Mouse (Mus musculus): ENCODE data around the gene Magi1. TPM values are rescaled to one million over a fixed set of nuclear protein-coding genes. Genes with fewer than 3 reads are reported as not detected.

The Magi1 gene
- polyA plus RNA-seq, 1 experiment, result 3.4 TPM

GRCm38 (mm10) chr6:94060621-94061213 is 223.0 kb downstream of the Magi1 start:
- Histone ChIP-seq H3ac (ENCODE audit: control insufficient read depth, insufficient read length) (no peak overlapping the region), H3K36me3 (ENCODE audit: control insufficient read depth, insufficient read depth) (no peaks in the 10 kb centered on the region), H3K4me2 (ENCODE audit: low read depth) (no peak overlapping the region), H3K27me3 (ENCODE audit: control insufficient read depth, insufficient read depth, insufficient read length) (no peaks in the 10 kb centered on the region), H3K4me3 (no peak overlapping the region), H3K79me2 (ENCODE audit: control insufficient read depth, insufficient read depth) (no peaks in the 10 kb centered on the region)
- TF ChIP-seq SRF (IDR thresholded peaks at IDR 0.05; ENCODE audit: control insufficient read depth, insufficient read length, low read depth) (no peak), REST (IDR thresholded peaks at IDR 0.05; ENCODE audit: insufficient read depth, insufficient read length) (no peak), USF1 (IDR thresholded peaks at IDR 0.05; ENCODE audit: low read depth) (no peak), TCF12 (IDR thresholded peaks at IDR 0.05; ENCODE audit: insufficient read depth, poor library complexity, severe bottlenecking) (no peak), MYOD1 (IDR thresholded peaks at IDR 0.05; ENCODE audit: control insufficient read depth in 1 of 3, insufficient read length in 2 of 3, low read depth in 2 of 3) (no peak), MAX (IDR thresholded peaks at IDR 0.05; ENCODE audit: low read depth) (no peak), CEBPB (IDR thresholded peaks at IDR 0.05; ENCODE audit: insufficient read depth, poor library complexity, severe bottlenecking) (no peak), TCF3 (IDR thresholded peaks at IDR 0.05; ENCODE audit: insufficient read length, low read depth) (no peak), E2F4 (IDR thresholded peaks at IDR 0.05; ENCODE audit: insufficient read depth) (no peak), POLR2AphosphoS2 (IDR thresholded peaks at IDR 0.05; ENCODE audit: insufficient read length, low read depth) (no peak), POLR2A (IDR thresholded peaks at IDR 0.05; ENCODE audit: insufficient read length, low read depth) (no peak), MYOG (IDR thresholded peaks at IDR 0.05; ENCODE audit: control insufficient read depth in 1 of 3, insufficient read depth in 1 of 3, insufficient read length in 2 of 3, low read depth in 2 of 3) (no peak)

GRCm38 (mm10) chr6:94059090-94059489 is 224.6 kb downstream of the Magi1 start:
- Histone ChIP-seq H3K4me2 (ENCODE audit: low read depth) (no peak overlapping the region), H3ac (ENCODE audit: control insufficient read depth, insufficient read length) (no peak overlapping the region), H3K36me3 (ENCODE audit: control insufficient read depth, insufficient read depth) (no peaks in the 10 kb centered on the region), H3K4me3 (no peak overlapping the region), H3K27me3 (ENCODE audit: control insufficient read depth, insufficient read depth, insufficient read length) (no peaks in the 10 kb centered on the region), H3K79me2 (ENCODE audit: control insufficient read depth, insufficient read depth) (no peaks in the 10 kb centered on the region)
- TF ChIP-seq E2F4 (IDR thresholded peaks at IDR 0.05; ENCODE audit: insufficient read depth) (no peak), MYOD1 (IDR thresholded peaks at IDR 0.05; ENCODE audit: control insufficient read depth in 1 of 3, insufficient read length in 2 of 3, low read depth in 2 of 3) (no peak), MAX (IDR thresholded peaks at IDR 0.05; ENCODE audit: low read depth) (no peak), POLR2A (IDR thresholded peaks at IDR 0.05; ENCODE audit: insufficient read length, low read depth) (no peak), SRF (IDR thresholded peaks at IDR 0.05; ENCODE audit: control insufficient read depth, insufficient read length, low read depth) (no peak), CEBPB (IDR thresholded peaks at IDR 0.05; ENCODE audit: insufficient read depth, poor library complexity, severe bottlenecking) (no peak), REST (IDR thresholded peaks at IDR 0.05; ENCODE audit: insufficient read depth, insufficient read length) (no peak), USF1 (IDR thresholded peaks at IDR 0.05; ENCODE audit: low read depth) (no peak), TCF3 (IDR thresholded peaks at IDR 0.05; ENCODE audit: insufficient read length, low read depth) (no peak), MYOG (IDR thresholded peaks at IDR 0.05; ENCODE audit: control insufficient read depth in 1 of 3, insufficient read depth in 1 of 3, insufficient read length in 2 of 3, low read depth in 2 of 3) (no peak), POLR2AphosphoS2 (IDR thresholded peaks at IDR 0.05; ENCODE audit: insufficient read length, low read depth) (no peak), TCF12 (IDR thresholded peaks at IDR 0.05; ENCODE audit: insufficient read depth, poor library complexity, severe bottlenecking) (no peak)

- TF ChIP-seq USF1 (IDR thresholded peaks at IDR 0.05; ENCODE audit: low read depth) (no peak), SRF (IDR thresholded peaks at IDR 0.05; ENCODE audit: control insufficient read depth, insufficient read length, low read depth) (no peak), POLR2AphosphoS2 (IDR thresholded peaks at IDR 0.05; ENCODE audit: insufficient read length, low read depth) (no peak), CEBPB (IDR thresholded peaks at IDR 0.05; ENCODE audit: insufficient read depth, poor library complexity, severe bottlenecking) (no peak), MYOD1 (IDR thresholded peaks at IDR 0.05; ENCODE audit: control insufficient read depth in 1 of 3, insufficient read length in 2 of 3, low read depth in 2 of 3) (no peak), MAX (IDR thresholded peaks at IDR 0.05; ENCODE audit: low read depth) (no peak), TCF3 (IDR thresholded peaks at IDR 0.05; ENCODE audit: insufficient read length, low read depth) (no peak)
- Histone ChIP-seq H3K27me3 (ENCODE audit: control insufficient read depth, insufficient read depth, insufficient read length) (no peaks in the 10 kb centered on the region), H3K79me2 (ENCODE audit: control insufficient read depth, insufficient read depth) (no peaks in the 10 kb centered on the region), H3K4me2 (ENCODE audit: low read depth) (no peak overlapping the region), H3K36me3 (ENCODE audit: control insufficient read depth, insufficient read depth) (no peaks in the 10 kb centered on the region), H3K4me3 (no peak overlapping the region), H3ac (ENCODE audit: control insufficient read depth, insufficient read length) (no peak overlapping the region)
Measured at GRCm38 (mm10) chr6:94053920-94054319, 229.8 kb downstream of the Magi1 start.

GRCm38 (mm10) chr6:94045180-94045579 is 238.5 kb downstream of the Magi1 start:
- Histone ChIP-seq H3K27me3 (ENCODE audit: control insufficient read depth, insufficient read depth, insufficient read length) (no peaks in the 10 kb centered on the region), H3K4me2 (ENCODE audit: low read depth) (no peak overlapping the region), H3K36me3 (ENCODE audit: control insufficient read depth, insufficient read depth) (no peaks in the 10 kb centered on the region), H3K79me2 (ENCODE audit: control insufficient read depth, insufficient read depth) (no peaks in the 10 kb centered on the region), H3K4me3 (no peak overlapping the region), H3ac (ENCODE audit: control insufficient read depth, insufficient read length) (no peak overlapping the region)
- TF ChIP-seq MYOD1 (IDR thresholded peaks at IDR 0.05; ENCODE audit: control insufficient read depth in 1 of 3, insufficient read length in 2 of 3, low read depth in 2 of 3) (no peak), E2F4 (IDR thresholded peaks at IDR 0.05; ENCODE audit: insufficient read depth) (no peak), CEBPB (IDR thresholded peaks at IDR 0.05; ENCODE audit: insufficient read depth, poor library complexity, severe bottlenecking) (no peak), USF1 (IDR thresholded peaks at IDR 0.05; ENCODE audit: low read depth) (no peak), MAX (IDR thresholded peaks at IDR 0.05; ENCODE audit: low read depth) (no peak), TCF3 (IDR thresholded peaks at IDR 0.05; ENCODE audit: insufficient read length, low read depth) (no peak), TCF12 (IDR thresholded peaks at IDR 0.05; ENCODE audit: insufficient read depth, poor library complexity, severe bottlenecking) (no peak), MYOG (IDR thresholded peaks at IDR 0.05; ENCODE audit: control insufficient read depth in 1 of 3, insufficient read depth in 1 of 3, insufficient read length in 2 of 3, low read depth in 2 of 3) (no peak), REST (IDR thresholded peaks at IDR 0.05; ENCODE audit: insufficient read depth, insufficient read length) (no peak), POLR2AphosphoS2 (IDR thresholded peaks at IDR 0.05; ENCODE audit: insufficient read length, low read depth) (no peak), POLR2A (IDR thresholded peaks at IDR 0.05; ENCODE audit: insufficient read length, low read depth) (no peak), SRF (IDR thresholded peaks at IDR 0.05; ENCODE audit: control insufficient read depth, insufficient read length, low read depth) (no peak)

Data from myocyte (in vitro differentiated cells).